Mouse (Mus musculus) stomach, postnatal 0 days (tissue): Measurements from ENCODE around the gene Dmtf1. TPM values are rescaled to one million over a fixed set of nuclear protein-coding genes. Genes with fewer than 3 reads are reported as not detected.
A peak's percentile ranks its signal among the peaks of the same experiment; 100 is the strongest.

Experiments
- ATAC-seq: fragments of 200-750 bp; cut with Nextera tagmentation; 2 replicates; pipeline ENCODE4 v1.8.0; 2017; ENCODE audit not compliant: low FRiP score, low TSS enrichment
- DNase-seq: peaks from one replicate; pipeline ENCODE4 v3.0.0-alpha.2; 2016; ENCODE audit warnings: low spot score
- H3K27ac ChIP-seq: fragments of 300-500 bp; sonication (generic); replicated peaks from 2 replicates; pipeline ENCODE4 v1.5.1; 2014; ENCODE audit warnings: mild to moderate bottlenecking, control low read depth
- H3K27me3 ChIP-seq: fragments of 300-500 bp; sonication (generic); 2 replicates; pipeline ENCODE4 v1.6.1; 2014; ENCODE audit warnings: low read length; ENCODE audit not compliant: control insufficient read depth, insufficient read depth
- H3K36me3 ChIP-seq: fragments of 300-500 bp; sonication (generic); 2 replicates; pipeline ENCODE4 v1.6.1; 2014; ENCODE audit warnings: low read length, mixed read lengths; ENCODE audit not compliant: control insufficient read depth, insufficient read depth
- H3K4me1 ChIP-seq: fragments of 300-500 bp; sonication (generic); replicated peaks from 2 replicates; pipeline ENCODE4 v1.6.1; 2014; ENCODE audit warnings: antibody characterized with exemption; ENCODE audit not compliant: control insufficient read depth, insufficient read depth
- H3K4me2 ChIP-seq: fragments of 300-500 bp; sonication (generic); replicated peaks from 2 replicates; pipeline ENCODE4 v1.6.1; 2014; ENCODE audit warnings: low read depth, mild to moderate bottlenecking, control low read depth, moderate library complexity
- H3K4me3 ChIP-seq: fragments of 300-500 bp; sonication (generic); 2 replicates; pipeline ENCODE4 v1.5.1; 2014; ENCODE audit warnings: low read depth, low read length, control low read depth
- H3K9ac ChIP-seq: fragments of 300-500 bp; sonication (generic); 2 replicates; pipeline ENCODE4 v1.6.1; 2014; ENCODE audit warnings: mild to moderate bottlenecking, low read length, control low read depth, mixed read lengths
- H3K9me3 ChIP-seq: fragments of 300-500 bp; sonication (generic); 2 replicates; pipeline ENCODE4 v1.6.1; 2016; ENCODE audit warnings: low read length; ENCODE audit not compliant: control insufficient read depth
- CTCF ChIP-seq: IDR thresholded peaks from 2 replicates; pipeline ENCODE4 v1.5.1; 2016; ENCODE audit warnings: antibody characterized with exemption, low read depth, mild to moderate bottlenecking, moderate library complexity
- EP300 ChIP-seq: optimal IDR thresholded peaks from 2 replicates; pipeline ENCODE3; 2016; ENCODE audit warnings: antibody characterized with exemption
- WGBS: fragments of 180-500 bp; shearing (Covaris S2); extraction: QIAGEN DNeasy Blood & Tissue Kit; methylation state at CpG from one replicate; pipeline ENCODE4 v1.1.7; 2014; 5-methylcytosine and 5-hydroxymethylcytosine counted together
- polyA plus RNA-seq: library from polyadenylated mRNA; unstranded; fragments of >200 nt; fragmentation: Nextera tagmentation; extraction: Ambion mirVana; gene quantifications from 2 replicates; pipeline ENCODE4 v1.2.1, GENCODE M21; 2015

The Dmtf1 gene
- polyA plus RNA-seq, 1 experiment from 2014 or later = 9.5 TPM

DNA sequence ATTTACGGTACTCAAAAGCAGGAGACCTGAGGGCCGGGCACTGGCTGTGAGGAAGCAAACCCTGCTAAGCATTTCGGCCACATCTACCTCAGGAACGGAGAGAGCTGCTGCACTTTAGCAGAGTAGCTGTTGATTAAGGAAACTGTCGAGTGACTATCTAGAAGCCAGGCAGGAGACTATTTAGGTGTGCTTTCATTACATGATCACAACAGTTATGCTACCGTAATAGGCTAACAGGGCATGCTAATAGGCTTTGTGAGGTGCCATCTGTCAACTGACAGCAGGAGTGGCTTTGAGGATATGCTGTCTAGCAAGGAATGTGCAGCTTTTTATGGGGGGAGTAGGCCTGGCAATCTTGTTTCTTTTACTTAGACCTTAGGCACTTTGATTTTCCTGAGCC, 47.4 kb downstream of the Dmtf1 start:
- no peak for DNase-seq
- H3K36me3 ChIP-seq = no peaks in the 10 kb centered on the region

DNA sequence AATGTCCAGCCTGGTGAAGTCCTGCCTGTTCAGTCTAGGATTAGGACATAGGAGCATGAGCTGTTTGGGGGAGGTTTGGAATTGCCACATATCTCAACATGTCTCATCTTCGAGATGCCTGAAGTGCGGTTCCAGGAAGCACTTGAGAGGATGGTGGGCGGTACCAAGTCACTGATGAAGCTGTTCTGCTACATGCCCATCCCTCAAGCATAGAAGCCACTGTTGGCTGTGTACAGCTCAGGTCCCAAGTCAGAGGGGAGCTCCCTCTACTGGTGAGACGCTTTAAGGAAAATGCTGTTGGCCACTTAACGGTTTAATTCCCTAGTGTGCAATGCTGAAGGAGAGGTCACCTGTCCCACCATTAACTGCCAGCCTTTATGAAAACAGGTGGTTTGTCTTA, 49.8 kb downstream of the Dmtf1 start:
- TF ChIP-seq EP300 (no peak), CTCF (peak; percentile 93)
- Histone ChIP-seq H3K9ac (no peak overlapping the region), H3K27me3 (no peaks in the 10 kb centered on the region), H3K27ac (no peak overlapping the region), H3K4me2 (no peak overlapping the region), H3K9me3 (no peaks in the 10 kb centered on the region), H3K4me3 (no peak overlapping the region), H3K4me1 (no peaks in the 10 kb centered on the region), H3K36me3 (no peaks in the 10 kb centered on the region)
- WGBS = 21% methylated on average over 5 of the region's 5 CpGs
- DNase-seq (peak; percentile 69), ATAC-seq (peak; percentile 82)

More for the DNA sequence above, 47.4 kb downstream of the Dmtf1 start:
- Histone ChIP-seq H3K9ac (no peak overlapping the region), H3K4me3 (no peak overlapping the region), H3K27ac (no peak overlapping the region), H3K4me1 (no peaks in the 10 kb centered on the region), H3K27me3 (no peaks in the 10 kb centered on the region), H3K9me3 (no peaks in the 10 kb centered on the region), H3K4me2 (no peak overlapping the region)
- TF ChIP-seq CTCF = no peak
- TF ChIP-seq EP300 = no peak
- no peak for ATAC-seq
- WGBS = 47% methylated on average over 6 of the region's 6 CpGs

GRCm38 (mm10) chr5:9111285-9111684, 50.3 kb downstream of the Dmtf1 start:
- no peak for DNase-seq
- ATAC-seq = no peak
- Histone ChIP-seq H3K9ac (no peak overlapping the region), H3K4me3 (no peak overlapping the region), H3K36me3 (no peaks in the 10 kb centered on the region), H3K4me1 (no peaks in the 10 kb centered on the region), H3K4me2 (no peak overlapping the region), H3K27me3 (no peaks in the 10 kb centered on the region), H3K27ac (no peak overlapping the region), H3K9me3 (no peaks in the 10 kb centered on the region)
- 70% methylated on average over 2 of the region's 2 CpGs for WGBS
- no peak for TF ChIP-seq EP300
- TF ChIP-seq CTCF = no peak

GRCm38 (mm10) chr5:9109582-9109981, 52.0 kb downstream of the Dmtf1 start:
- Histone ChIP-seq H3K9me3 (no peaks in the 10 kb centered on the region), H3K4me3 (no peak overlapping the region), H3K27me3 (no peaks in the 10 kb centered on the region), H3K9ac (no peak overlapping the region), H3K4me2 (no peak overlapping the region), H3K36me3 (no peaks in the 10 kb centered on the region), H3K27ac (no peak overlapping the region), H3K4me1 (no peaks in the 10 kb centered on the region)
- no peak for DNase-seq
- ATAC-seq = no peak
- TF ChIP-seq EP300 (no peak), CTCF (peak; percentile 43)

DNA sequence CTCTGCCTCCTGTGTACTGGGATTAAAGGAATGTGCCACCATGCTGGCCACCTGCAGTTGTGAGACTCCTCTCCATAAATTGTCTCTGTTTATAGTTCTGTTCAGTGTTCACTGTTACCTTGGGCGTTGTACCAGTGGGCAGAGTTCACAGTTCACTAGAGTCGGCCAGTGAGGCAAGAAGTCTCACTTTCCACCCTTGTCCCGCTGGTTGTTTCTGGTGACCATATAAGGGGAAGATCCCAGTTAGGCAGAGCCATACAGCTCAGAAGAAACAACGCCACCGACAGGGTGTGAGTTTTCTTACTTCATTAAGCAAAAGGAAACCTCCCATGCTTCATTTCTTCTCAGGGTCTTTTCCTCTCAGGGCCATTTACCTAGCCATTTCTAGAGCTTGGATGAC, 53.1 kb downstream of the Dmtf1 start:
- no peaks in the 10 kb centered on the region for H3K36me3 ChIP-seq
- TF ChIP-seq CTCF (no peak), EP300 (no peak)
- H3K9ac ChIP-seq = no peak overlapping the region
- H3K4me2 ChIP-seq = no peak overlapping the region
- no peaks in the 10 kb centered on the region for H3K27me3 ChIP-seq
- no peak overlapping the region for H3K4me3 ChIP-seq
- DNase-seq (no peak), ATAC-seq (no peak)
- no peaks in the 10 kb centered on the region for H3K9me3 ChIP-seq
- WGBS = 74% methylated on average over 5 of the region's 5 CpGs
- no peaks in the 10 kb centered on the region for H3K4me1 ChIP-seq
- H3K27ac ChIP-seq = no peak overlapping the region

- no peak for TF ChIP-seq CTCF
- TF ChIP-seq EP300 = no peak
Observed at GRCm38 (mm10) chr5:9107296-9108089, 54.1 kb downstream of the Dmtf1 start.

More at GRCm38 (mm10) chr5:9107296-9108089, 54.1 kb downstream of the Dmtf1 start:
- Histone ChIP-seq H3K27ac (no peak overlapping the region), H3K9me3 (no peaks in the 10 kb centered on the region), H3K27me3 (no peaks in the 10 kb centered on the region), H3K4me3 (no peak overlapping the region), H3K4me1 (no peaks in the 10 kb centered on the region), H3K36me3 (no peaks in the 10 kb centered on the region), H3K9ac (no peak overlapping the region), H3K4me2 (no peak overlapping the region)
- ATAC-seq (0 out of 2 replicates have a peak, but pooled peaks have one; percentile 13), DNase-seq (no peak)
- WGBS = 69% methylated on average over 8 of the region's 8 CpGs
